Mouse (Mus musculus) adrenal gland, postnatal 10 days (tissue): ENCODE measurements around the gene Gm28102. TPM values are rescaled to one million over a fixed set of nuclear protein-coding genes. Genes with fewer than 3 reads are reported as not detected.
"Not testable (repeated sequence)": the region's sequence is repeated elsewhere in the genome, so short reads cannot be mapped to it uniquely, and the experiment has no call there.

Experiments
- DNase-seq: peaks from one replicate; pipeline ENCODE4 v3.0.0; 2021; ENCODE audit warnings: mixed read lengths
- long read RNA-seq, 2 experiments: library from polyadenylated mRNA; stranded (forward); transcript quantifications; one replicate each; pipeline ENCODE4 v2.0.0; 2021
- total RNA-seq, 2 experiments: library from RNA; stranded (reverse); gene quantifications; 2 replicates each; pipeline ENCODE4 v1.2.3; 2021

The Gm28102 gene
- not detected for total RNA-seq
- long read RNA-seq, experiment 1, result 0 reads
- long read RNA-seq, experiment 2, result 0 reads

DNA sequence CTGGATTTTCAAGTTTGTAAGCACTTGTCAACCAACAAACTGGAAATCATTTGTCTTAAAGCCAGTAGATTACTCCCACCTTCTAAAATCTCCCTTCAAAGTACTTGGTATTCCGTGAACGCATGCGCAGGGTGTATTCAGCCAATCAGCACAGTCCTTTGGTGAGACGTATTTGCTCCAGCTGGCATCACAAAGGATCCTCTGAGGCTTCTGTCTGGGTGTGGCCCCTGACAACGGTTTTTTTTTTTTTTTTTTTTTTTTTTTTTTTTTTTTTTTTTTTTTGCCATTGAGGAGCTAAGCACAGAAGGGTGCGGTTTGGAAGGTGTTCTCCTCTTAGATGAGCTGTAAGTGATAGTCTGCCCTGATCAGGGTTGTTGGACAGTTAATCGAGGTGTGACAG, at the start of gene Gm28102:
Gene Gm28102 (plus strand): TSS at position 301 of the 400 bp plus-strand sequence.
- not testable (repeated sequence) for DNase-seq
